Mouse (Mus musculus): ENCODE measurements around the gene Litaf.

The Litaf gene

DNA sequence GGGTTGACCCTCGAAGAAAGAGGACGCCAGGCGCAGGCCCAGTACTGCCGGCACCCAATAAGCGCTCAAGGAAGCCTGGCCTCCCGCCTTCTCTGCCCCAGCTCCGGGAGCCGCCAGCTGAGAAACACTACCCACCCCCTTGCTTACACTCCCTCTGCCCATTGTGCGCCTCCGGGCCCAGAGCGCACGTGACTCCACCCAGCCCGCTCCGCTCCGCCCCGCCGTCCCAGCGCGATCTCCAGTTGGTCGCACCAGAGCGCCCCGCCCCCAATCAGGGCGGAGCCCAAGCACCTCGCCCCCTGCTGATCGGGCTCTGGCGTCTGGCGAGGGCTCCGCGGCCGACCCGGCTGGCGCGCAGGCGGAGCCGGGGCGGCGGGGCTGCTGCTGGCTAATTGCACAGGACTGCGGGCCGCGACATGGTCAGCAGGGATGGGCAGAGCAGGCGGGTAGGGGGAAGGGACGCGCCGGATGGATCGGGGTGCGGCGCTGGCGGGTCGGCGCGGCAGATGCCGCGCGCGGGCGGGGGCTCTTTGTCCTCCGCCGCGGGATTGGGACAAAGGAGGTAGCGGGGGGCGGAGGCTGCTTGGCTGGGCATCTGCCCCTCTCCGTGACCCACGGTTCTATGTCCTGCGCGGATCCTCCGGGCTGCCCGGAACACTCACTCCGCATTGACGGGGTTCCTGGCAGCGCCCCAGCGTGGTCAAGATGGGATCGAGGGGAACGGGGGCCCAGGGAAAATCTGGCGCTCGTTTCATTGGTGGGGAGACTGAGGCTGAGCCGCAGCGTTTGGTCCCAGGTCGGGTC lies at the start of gene Litaf:
Gene Litaf (minus strand): TSS at position 129 of the 804 bp plus-strand sequence.
- peak; percentile 88 for DNase-seq (ENCODE audit: low read depth, low spot score)

DNA sequence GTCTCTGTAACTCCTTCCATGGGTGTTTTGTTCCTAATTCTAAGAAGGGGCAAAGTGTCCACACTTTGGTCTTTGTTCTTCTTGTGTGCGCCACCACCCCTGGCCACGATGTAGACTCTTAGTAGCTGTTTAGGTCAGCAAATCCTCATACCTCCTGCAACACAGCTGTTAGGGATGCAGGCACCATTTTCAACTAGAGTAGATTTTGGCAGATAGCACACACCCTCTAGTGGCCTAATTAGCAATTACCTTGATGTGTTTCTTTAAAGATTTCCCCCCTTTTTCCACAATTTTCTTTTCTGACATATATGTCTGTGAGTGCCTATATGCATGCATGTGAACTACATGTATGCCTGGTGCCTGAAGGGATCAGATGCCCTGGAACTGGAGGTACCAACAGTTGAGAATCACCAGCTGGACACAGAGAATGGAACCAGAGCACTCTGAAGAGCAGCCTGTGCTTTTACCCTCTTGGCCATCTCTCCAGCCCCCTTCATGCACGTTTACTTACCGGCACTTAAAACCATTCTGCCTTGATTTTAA lies 43.3 kb upstream of the Litaf start:
- DNase-seq (ENCODE audit: low read depth, low spot score) = no peak

DNA sequence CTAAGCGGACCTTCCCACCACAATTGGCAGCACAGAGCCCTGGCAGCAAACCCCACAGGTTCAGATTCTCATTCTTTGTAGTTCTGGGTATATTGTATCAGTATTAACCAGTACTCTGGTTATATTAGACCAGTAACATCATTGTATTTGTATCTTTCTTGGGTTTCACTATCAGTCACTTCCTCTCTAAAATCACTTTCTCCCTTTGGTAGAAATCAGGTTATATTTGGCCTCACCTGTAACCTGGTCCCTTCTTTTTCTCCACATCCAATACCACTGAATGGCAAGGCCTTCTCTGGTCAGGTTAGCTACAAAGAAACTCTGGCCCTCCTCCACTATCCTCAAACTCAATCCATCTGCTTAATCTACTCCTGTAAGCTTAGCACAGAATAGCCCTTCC lies 38.9 kb upstream of the Litaf start:
- no peak for DNase-seq (ENCODE audit: low read depth, low spot score)

DNA sequence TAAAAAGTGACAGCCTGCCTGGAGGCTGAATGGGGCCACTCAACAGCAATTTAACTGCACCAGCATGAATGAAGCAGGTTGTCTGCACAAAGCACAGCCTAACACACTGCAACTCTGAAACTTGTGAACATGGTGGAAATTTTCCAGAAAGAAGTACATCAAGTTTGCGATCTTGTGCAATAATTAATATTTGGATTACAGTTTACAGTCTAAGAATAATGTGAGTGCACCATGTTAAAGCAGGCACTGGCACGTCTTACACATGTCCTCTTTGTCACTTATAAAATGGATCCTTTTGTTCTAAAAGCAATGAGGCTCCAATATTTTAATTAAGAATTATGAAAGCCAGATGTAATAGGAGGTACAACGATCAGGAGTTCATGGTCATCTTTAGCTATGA lies 31.3 kb upstream of the Litaf start:
- no peak for DNase-seq (ENCODE audit: low read depth, low spot score)

DNA sequence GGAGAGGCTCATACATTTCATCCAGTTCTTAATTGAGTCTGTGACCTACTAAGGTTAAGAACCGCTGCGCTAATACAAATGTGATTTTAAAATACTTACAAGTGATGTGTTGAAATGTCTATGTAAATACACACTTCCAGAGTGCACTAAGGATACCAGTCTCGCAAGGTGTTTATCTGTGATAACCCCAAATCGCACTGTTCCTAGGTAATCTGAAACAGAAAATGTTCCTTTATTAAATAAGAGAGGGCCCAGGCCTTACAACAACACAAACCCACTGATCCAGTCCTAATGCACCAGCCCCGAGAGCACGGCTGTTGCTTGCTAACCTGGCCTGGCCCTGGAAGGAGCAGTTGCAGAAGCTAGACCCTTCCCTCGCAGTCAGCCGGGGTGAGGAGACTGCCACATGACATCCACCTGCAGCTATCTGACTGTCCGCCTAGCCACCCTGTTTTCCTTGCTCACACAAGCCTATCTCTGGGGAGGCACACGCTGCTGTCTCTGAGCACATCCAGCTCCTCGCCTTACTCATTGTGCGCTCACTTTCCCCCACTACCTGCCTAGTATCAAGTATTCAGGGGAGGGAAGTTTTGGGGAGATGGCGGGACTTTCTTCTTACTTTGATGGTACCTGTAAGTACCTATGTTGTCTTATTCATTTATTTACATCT lies 27.9 kb upstream of the Litaf start:
- DNase-seq (ENCODE audit: low read depth, low spot score) = no peak

DNA sequence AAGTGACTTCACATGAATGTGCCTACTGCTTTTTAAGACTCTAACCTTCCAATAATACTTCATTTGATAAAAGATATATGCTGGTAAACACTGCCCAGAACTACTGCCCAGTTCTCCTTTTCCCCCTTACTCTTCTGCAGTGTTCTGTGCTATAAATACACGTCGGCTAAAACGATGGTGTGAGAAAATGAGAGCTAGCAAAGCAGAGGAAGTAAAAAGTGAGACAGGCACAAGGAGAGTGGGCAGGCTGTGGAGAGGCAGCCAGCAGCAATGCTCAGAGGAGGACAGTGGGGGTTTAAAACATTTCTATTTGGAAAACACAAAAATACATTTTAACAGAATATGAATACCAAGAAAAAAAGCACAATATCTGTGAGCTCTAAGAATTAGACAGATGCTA lies 26.6 kb upstream of the Litaf start:
- DNase-seq (ENCODE audit: low read depth, low spot score) = no peak

DNA sequence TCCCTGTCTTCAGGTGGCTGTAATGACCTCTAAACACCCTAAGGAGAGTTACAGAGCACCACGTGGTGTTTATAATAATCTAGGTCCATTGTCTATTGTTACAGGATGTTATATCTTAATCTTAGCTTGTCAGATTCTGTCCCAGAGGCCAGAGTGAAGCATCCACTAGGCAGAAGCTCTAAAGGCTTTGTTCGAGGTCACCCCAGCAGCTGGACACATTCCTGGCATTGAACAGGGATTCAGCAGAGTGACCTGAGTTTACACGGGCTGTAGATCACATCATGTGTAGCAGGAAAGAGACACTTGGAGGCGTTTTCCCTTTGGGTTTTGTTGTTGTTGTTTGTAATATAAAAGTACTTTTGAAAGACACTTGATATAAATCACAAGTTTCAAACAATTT lies 26.1 kb upstream of the Litaf start:
- no peak for DNase-seq (ENCODE audit: low read depth, low spot score)

DNA sequence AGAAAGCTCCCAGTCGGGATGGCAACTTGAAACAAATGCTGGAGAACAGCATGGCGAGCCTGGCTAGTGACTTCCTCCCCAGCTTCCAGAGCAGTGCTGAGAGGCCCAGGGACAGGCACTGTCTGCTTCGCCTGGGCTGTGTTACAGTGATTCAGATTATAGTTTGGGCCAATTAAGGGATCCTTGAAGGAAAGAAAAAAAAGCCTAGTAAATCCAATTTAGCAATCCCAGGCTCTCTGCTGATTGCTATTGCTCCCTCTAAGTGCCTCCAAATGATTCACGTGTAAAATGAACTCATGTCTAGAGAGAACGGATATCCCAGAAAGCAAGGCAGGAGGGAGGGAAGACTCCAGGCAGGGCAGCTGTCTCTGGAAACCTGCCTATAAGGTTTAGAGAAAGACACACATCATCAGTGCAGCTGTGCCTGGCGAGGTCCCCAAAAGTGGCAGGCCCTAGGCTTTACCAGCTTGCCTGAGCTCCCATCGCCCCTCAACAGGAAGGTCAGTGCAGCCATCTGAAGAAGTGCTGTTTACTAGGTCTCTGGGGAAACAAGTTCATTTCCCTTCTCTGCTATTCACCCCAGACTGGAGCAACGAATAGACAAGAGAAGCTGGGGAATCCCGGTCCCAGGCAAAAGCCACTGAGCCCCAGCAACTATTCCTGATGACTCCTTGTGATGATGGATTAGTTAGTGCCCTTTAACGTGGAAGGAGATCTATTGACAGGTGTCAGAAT lies 25.0 kb upstream of the Litaf start:
- DNase-seq (ENCODE audit: low read depth, low spot score) = no peak

DNA sequence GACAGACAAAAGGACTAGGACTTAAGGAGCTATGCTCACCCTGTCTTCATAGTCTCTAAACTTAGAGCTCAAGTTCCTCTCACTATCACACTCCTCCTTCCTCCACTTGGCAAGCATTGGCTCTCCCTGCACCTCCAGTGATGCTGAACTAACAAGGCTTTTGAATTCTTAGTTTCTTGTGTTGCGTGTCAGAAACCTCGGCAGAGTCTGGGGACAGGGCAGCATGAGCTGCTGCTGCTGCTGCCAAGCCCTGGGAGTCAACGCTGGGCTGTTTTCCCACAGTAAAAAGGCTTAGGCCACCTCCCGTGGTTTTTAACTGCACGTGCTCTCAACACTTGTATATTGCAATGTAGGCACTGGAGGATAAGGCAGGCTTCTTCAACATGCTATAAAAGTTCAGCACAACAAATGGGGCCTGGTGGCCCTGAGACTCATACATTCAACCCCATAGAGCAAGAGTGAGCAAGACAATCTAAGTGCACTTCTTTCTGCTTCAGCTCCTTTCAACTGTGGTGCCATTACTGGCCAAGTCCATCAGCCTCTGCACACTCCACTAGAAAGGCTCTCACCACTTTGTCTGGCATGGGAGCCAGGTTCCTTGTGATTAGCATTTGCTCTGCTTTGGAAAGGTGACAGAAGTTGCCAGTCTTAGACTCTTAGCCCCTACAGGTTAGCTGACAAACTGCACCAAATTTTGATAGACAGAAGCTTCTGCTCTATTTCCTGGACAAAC lies 21.1 kb upstream of the Litaf start:
- DNase-seq (ENCODE audit: low read depth, low spot score) = no peak

DNA sequence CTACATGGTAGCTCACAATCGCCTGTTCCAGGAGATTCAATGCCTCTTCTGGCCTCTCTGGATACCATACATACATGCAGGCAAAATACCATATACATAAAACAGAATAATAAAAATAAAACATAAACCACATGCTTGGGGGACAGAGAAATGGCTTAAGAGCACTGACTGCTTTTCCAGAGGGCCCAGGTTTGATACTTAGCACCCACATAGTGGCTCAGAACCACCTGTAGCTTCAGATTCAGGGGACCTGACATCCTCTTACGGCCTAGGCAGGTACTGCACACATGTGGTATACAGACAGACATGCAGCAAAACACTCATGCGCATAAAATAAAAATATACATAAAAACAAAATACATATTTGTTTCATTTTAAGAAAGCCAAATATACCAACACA lies 20.3 kb upstream of the Litaf start:
- no peak for DNase-seq (ENCODE audit: low read depth, low spot score)

DNA sequence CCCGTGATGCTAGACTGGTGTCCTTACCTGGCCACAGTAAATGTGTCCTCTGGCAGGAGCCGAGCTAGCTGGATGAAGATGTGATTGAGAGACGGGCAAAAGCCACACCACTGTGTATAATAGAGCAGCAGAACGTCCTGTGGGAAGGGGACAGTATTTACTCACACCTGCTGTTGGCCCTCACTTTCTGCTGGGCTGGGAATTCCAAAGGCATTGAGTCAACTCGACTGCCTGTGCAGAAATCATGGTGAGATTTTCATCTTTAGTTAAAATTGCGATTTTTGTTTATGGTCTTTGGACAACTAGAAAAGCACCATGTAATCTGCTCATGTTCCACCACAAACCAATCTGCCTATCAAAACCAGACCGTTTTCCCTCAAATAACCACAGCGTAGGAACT lies 18.2 kb upstream of the Litaf start:
- no peak for DNase-seq (ENCODE audit: low read depth, low spot score)

DNA sequence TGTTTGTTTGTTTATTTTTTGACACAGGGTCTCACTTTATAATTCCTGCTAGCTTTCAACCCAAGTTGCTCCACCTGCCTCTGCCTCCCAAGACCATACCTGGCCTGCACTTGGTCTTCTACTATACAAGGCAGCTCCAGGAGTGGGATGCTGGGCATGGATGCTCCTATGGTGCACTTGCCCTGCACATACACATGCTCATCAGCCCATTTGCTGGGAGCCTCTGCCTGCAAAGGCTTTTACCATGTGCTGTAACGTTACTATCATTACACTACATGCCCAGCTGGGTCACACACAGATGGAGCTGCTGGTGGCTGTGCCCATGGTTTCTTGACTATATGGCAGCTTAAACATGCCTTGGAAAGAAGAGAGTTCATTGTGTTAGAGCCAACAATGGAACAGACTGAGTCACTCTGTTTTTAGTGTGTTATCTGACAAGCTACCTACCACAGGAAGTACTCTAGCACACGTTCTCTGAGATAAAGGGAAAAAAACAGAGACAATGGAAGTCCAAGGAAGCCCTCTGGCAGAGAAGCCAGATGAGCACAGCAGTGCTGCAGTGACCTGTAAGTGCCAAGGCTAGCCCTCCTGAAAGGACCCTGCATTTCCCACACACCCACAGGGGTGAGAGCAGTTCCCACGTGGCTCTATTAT lies 12.4 kb upstream of the Litaf start:
- DNase-seq (ENCODE audit: low read depth, low spot score) = no peak

DNA sequence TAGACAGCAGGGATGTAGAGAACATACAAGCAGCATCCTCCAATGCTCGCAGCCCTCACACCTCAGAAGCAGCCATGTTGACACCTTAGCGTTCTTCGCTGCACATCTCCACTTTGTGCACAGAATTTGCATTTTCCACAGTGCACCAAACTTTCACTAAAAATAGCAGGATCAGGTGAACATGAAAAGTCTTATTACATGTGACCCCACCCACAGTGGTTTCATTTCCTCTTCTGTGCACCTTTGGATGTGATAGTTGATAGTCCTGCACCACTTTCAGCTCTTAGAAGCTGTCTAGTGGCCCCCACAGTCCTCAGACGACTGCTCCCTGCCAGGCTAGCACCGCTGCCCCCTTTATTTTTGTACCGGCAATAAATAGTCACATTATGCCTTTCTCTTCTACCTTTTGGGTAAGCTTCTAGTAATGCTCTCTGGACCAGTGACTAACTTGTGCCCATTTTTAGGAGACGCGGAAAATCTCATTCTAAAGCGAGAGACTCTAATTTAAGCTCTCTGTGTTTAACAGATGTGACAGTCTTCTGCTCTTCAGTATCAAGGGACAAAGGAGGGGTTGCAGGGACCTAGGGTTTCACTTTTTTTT lies 11.7 kb upstream of the Litaf start:
- DNase-seq (ENCODE audit: low read depth, low spot score) = no peak

DNA sequence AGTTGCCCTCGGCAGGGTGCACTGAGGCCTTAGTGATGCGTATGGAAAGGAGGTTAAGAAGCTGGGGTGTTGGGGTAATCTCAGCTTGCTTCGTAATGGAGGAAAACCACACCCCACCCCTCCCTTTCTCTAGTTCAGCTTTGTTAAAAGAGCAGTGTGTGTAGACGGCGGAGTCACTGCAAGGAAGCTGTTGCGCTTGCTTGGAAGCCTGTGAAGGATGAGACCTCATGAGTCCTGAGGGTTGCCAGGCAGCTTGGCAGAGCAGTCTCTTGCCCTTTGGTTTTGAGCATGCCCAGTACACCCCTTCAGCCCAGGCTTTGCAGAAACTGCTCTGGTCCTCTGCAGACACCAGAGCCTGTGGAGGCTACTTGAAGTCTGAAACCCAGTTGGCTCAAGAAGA lies 7.1 kb upstream of the Litaf start:
- DNase-seq (ENCODE audit: low read depth, low spot score) = no peak

DNA sequence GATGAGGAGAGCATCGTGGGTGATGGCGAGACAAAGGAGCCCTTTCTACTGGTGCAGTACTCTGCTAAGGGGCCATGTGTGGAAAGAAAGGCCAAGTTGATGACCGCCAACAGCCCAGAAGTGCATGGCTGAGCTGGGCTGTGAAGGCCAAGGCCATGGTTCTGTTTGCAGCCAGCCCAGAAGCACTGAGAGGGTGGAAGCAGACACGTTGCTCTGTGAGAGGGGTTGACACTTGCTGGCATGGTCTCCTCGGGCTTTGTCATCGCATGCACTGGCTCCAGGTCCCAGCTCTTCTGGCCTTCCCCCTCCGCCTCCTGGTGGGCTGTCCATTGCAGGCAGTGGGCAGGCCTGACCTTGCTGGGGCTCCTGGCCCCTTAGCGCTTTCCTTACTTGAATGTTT lies 6.5 kb upstream of the Litaf start:
- no peak for DNase-seq (ENCODE audit: low read depth, low spot score)

DNA sequence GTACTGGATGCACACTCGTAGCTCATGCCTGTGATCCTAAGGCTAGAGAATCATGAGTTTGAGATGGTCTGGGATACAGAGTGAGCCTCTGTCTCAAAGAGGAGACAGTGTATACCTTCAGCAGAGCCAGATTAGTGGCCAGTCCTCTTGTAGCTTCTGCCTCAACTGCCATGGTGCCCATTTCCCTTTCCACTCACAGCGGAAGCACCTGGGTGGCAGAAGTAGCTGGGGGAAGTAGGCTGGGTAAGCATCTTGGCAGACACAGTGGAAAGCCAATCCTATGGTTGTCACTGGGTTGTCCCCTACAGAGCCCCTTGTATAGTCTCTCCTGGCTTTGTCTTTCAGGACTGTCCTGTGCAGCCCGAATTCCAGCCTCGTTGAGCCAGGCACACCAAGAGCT lies 5.9 kb upstream of the Litaf start:
- DNase-seq (ENCODE audit: low read depth, low spot score) = no peak

DNA sequence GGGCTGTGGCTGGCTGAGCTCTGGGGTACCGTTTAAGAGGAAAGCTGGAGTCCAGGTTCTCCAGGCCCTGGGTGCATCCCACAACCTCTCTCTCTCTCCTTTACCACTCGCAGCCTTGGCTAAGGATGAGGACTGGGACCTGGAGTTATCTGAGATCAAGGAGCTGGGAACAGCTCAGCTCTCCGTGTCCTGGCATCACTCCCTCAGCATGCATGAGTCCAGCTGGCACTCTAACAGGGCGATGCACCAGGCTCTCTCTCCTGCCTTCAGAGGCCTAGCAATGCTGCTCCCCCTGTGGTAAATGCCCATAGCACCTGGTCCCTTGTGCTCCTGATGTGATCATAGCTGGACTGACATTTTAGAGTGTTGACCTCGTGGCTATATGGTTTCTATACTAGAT lies 5.2 kb upstream of the Litaf start:
- DNase-seq (ENCODE audit: low read depth, low spot score) = no peak

DNA sequence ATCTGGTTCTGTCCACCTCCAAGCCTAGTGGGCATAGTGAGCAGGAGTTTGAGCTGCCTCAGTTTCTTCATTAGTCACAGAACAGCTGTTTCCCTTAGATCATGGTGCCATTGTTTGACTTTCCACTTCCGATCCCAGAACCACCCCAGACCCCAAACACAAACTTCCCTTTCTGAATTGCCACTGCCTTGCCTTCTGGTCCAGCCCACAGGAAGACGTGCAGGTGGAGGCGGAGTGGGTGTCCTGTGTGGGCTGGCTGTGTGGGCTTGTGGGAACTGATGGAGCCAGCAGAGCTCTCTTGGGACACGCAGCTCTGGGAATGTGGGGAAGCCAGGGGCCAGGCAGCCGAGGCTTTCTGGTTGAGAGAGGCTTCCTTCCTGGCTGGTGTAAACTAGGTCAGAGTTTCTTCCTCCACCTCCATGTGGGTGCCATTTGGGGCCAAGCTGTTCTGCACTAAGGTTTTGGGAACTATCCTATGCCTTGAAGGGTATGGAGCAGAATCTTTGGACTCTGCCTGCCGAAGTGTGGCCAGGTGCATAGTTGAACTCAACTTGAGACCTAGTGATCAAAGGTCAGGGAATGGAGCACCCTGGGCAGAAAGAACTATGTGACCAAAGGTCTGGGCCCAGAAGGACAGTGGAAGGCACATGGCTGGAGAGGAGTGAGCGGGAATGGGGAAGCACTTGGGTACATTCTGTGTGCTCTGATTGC lies 3.9 kb upstream of the Litaf start:
- DNase-seq (ENCODE audit: low read depth, low spot score) = no peak

DNA sequence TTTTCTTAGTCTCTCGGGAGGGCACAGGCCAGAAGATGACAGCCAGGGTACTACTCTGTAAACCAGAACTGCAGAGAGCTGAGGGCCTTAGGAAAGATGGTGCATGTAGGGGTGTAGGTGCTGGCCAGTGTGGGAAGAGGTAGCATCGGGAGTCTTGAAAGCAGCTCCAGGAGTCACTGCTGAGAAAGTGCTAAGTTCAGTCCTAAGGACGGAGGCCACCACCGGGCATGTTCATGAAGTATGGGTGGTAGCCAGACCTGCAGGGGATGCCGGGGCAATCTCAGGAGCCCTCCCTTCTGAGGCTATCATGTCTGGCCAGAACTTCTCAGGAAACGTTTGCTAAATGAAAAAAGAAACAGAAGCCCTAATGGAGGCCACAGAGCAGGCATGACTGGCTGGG lies 3.3 kb upstream of the Litaf start:
- no peak for DNase-seq (ENCODE audit: low read depth, low spot score)

DNA sequence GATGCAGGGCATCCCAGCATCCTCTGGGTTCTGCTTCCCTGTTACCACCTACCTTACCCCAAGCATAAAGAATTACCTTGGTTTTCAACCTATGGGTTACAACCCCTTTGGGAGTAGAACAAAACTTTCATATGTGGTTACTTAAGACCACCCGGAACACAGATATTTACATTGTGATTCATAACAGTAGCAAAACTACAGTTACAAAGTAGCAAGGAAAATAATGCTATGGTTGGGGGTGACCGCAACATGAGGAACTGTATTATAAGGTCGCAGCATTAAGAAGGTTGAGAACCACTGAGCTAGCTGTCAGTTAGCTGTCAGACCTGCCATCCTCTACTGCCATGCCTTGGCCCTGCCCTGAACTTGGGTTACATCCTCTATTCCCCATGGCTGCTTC lies 2.7 kb upstream of the Litaf start:
- no peak for DNase-seq (ENCODE audit: low read depth, low spot score)
